Mouse (Mus musculus) lung, postnatal 10 days (tissue): ENCODE results near the gene Zdhhc5.
"Not testable (repeated sequence)": the region's sequence is repeated elsewhere in the genome, so short reads cannot be mapped to it uniquely, and the experiment has no call there.

Experiments used
- DNase-seq: peaks from one replicate; pipeline ENCODE4 v3.0.0; 2021

Gene Zdhhc5

GRCm38 (mm10) chr2:84734351-84734864 is 19.4 kb upstream of the Zdhhc5 start:
- DNase-seq: no peak

- DNase-seq: peak; percentile 73
These were observed 18.8 kb upstream of the Zdhhc5 start, which contains the start of gene Ypel4 for GRCm38 (mm10) chr2:84733579-84734300. Gene Ypel4 (plus strand): TSS chr2:84734058.

- no peak for DNase-seq
These were observed 17.4 kb upstream of the Zdhhc5 start for GRCm38 (mm10) chr2:84732394-84732793.

DNA sequence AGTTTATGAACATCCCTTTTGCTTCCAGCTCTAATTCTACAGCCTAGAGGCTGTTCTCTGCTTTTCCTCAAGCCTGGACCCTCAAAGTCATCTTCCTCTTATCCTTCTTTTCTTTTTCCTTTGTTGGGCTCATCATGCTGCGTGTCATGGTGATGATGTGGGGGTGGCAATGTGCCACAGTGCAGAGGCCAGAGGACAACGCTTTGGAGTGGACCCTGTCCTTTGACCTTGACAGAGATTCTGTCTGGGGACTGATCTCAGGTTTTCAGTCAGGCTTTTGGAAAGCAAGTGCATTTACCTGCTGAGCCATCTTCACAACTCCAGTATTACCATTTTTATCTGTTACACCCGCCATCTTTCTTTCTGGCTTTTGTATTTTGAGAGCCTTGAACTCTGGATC is 16.2 kb upstream of the Zdhhc5 start:
- no peak for DNase-seq

- not testable (repeated sequence) for DNase-seq
These were observed 13.2 kb upstream of the Zdhhc5 start for GRCm38 (mm10) chr2:84728191-84728590.

DNA sequence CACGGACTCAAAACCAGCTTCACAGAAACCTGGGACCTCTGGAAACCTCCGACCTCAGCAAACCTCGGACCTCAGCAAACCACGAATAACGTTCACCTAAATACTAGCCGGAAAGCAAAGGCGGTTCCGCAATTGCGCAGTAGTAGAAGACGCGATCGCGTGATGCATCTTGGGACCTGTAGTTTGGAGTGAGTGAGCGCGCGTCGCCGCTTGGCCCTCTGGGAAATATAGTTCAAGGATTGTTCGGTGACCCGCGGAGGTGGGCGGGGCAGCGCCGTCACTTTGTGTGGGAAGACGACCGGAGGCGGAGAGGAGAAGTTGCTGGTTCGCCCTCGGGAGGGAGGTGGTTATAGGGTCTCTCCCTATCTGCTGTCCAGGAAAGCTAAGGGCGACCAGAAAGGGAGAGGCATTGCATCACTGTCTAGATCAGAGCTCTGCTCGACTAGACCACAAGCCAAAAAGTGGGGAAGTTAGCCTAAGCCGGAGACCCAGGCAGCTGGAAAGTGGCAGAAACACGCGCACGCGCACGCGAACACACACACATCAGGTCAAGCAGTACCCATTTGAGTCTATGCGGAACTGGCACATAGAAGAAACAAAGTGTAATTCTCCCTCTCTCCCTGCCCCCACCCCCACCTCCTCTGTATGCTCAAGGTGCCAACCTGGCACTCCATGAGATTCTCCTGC is 12.3 kb upstream of the Zdhhc5 start, which contains the start of gene Clp1:
TSS of gene Clp1 (minus strand) at position 179 of the 687 bp plus-strand sequence.
- DNase-seq: peak; percentile 98

DNA sequence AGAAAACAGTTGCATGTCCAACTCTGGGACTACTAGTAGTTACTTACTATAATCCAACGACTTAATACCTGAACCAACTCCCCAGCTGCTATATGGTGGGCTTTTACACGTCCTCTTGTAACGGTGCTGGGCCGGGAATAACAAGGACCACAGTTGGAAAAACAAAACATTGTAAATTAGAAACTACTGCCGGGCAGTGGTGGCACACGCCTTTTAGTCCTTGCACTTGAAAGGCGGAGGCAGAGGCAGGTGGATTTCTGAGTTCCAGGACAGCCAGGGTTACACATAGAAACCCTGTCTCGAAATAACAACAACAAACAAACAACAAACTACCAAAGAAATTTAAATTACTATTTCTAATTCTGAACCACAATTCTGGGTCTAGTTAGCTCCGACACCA is 11.7 kb upstream of the Zdhhc5 start:
- DNase-seq: no peak

DNA sequence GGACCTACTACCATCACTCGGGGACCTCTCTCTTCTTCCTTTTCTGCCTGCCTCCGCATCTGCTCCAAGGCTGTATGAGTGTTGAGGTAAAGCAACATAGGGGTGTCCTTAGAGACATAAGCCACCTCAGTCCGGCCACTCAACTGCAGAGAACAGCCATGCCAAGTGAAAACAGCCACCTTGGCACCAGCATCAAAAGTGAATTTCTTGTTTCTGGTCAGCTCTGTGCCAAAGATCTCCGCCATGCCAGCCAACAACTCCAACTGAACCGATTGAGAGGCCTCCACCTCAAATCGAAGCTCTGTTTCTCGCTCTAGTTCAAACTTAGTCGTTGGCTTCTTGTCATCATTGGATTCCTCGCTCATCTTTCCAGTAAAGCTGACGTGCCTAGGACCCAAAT is 10.8 kb upstream of the Zdhhc5 start:
- no peak for DNase-seq

DNA sequence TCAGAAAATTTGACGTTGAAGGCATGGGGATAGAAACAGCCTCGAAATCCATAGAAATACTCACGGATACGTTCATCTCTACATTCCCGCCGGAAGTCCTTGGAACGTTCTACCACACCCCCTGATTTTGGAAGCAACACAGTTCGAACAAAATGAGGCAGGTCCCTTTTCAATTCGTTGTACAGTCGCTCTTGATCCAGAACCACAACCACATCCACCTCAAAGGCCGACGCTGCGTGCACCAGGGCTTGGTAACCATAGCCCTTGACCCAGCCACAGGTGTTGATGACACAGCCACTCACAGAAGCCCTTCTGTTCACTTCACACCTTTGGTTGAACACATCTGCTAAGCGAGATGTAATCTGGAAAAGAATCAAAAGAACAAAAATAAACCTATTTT is 8.9 kb upstream of the Zdhhc5 start:
- DNase-seq: no peak

DNA sequence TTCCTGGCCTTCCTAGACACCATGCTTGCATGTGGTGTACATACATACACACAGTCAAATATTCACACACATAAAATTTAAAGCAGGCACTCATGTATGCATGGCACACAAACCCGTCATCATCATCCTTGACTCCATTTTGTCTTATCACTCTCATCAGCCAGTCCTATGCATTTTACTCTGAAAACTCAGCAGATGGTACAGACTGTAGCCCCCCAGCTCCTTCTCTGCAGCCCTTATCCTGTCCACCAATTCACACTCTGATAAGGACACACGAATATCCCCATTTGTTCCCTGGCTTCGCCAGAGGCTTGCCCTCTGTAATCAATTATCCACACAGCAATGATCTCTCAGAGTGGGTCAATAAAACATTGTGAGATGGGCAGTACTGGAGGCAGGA is 6.2 kb upstream of the Zdhhc5 start:
- no peak for DNase-seq

DNA sequence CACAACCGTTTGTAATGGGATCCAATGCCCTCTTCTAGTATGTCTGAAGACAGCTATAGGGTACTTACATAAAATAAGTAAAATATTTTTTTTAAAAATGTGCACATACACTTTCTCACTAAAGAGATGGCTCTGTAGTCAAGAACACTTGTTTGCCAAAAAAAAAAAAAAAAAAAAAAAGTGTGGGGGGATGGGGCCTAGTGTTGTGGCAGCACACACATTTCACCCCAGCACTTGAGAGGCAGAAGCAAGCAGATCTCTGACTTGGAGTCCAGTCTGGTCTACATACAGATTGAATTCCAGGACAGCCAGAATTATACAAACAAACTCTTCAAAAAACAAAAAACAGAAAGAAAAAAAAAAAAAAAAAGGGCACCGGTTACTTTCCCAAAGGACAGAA is 5.7 kb upstream of the Zdhhc5 start:
- DNase-seq: no peak

- DNase-seq: no peak
These were observed 2.4 kb upstream of the Zdhhc5 start for GRCm38 (mm10) chr2:84717357-84717756.

DNA sequence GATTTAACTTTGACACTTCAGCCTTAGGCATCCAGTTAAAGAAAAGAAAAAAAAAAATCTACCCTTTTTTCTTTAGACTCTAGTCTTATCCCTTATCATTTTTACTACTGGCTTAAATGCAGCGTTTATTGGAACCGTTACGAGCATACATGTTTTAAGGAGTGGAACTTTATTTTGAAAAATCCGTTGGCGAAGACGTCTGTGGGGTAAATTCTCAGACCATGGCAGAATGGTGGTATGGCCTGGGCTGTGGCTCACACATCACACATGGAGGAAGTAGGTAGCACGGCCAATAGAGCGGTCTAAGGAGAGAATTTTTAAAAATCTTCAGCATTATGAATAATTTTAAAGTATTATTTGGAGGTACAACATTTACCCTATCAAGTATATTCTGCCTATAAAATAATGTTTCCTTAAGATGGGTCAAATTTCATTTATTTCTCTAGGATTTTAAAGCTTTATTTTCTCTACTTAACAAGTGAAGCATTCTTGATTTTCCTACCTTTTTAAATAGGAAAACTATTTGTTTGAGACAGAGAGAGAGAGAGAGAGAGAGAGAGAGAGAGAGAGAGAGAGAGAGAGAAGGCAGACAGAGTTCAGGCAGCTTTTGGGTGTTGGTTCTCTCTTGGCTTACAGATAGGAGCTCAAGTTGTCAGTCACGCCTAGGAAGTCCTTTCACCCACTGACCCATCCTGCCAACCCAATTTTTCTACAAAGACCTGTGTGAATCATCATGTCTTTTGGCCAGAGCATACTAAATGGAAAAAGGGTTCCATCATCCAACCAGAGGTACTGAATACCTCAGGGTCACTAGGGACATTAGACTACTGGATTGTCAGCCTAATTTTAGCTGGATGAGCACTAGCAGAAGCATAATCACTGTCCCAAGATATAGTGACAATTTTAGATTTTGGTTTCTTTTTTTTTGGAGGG is 1.7 kb upstream of the Zdhhc5 start:
- no peak for DNase-seq

- peak; percentile 92 for DNase-seq
These were observed 782 bp upstream of the Zdhhc5 start for GRCm38 (mm10) chr2:84715562-84716361.

- no peak for DNase-seq
These were observed 564 bp downstream of the Zdhhc5 start for GRCm38 (mm10) chr2:84714422-84714810.

DNA sequence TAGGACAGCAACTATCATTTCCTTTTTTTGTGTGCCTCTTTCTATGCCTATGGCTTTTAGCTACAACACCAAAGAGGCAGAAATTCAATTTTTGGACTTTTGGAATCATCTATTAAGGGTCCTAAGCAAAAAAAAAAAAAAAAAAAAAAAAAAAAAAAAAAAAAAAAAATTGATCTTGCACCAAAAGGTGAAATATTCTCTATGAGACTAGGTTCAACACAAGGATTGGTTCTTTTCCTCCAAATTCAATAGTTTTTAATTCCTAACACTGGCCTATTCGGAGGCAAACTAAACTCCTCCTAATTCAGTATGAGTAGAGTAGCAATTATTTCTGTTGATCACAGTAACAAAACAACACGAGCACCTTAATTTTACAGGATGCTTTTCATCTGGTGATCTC is 3.1 kb downstream of the Zdhhc5 start:
- DNase-seq: no peak

- DNase-seq: no peak
These were observed 7.5 kb downstream of the Zdhhc5 start for GRCm38 (mm10) chr2:84707523-84707922.

- no peak for DNase-seq
These were observed 9.7 kb downstream of the Zdhhc5 start for GRCm38 (mm10) chr2:84705295-84705694.

- DNase-seq: no peak
These were observed 10.7 kb downstream of the Zdhhc5 start for GRCm38 (mm10) chr2:84704329-84704728.

DNA sequence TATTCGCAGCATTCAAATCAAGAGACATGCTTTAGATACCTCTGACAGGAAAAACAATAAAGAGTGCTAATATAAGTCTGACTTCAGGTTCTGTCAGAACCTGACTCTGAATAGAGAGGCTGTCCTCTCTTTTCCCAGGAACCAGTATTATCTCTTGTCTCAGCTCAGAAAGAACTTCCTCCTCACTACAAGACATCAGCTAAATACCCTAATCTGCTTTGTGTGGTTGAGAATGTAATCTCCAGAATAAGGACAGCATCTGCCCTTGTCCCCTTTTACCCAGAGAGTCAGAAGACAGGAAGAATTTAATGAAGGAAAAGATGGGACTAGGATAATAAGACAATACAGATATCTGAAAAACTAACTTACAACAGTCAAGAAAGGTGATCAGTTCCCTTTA is 11.5 kb downstream of the Zdhhc5 start:
- no peak for DNase-seq

DNA sequence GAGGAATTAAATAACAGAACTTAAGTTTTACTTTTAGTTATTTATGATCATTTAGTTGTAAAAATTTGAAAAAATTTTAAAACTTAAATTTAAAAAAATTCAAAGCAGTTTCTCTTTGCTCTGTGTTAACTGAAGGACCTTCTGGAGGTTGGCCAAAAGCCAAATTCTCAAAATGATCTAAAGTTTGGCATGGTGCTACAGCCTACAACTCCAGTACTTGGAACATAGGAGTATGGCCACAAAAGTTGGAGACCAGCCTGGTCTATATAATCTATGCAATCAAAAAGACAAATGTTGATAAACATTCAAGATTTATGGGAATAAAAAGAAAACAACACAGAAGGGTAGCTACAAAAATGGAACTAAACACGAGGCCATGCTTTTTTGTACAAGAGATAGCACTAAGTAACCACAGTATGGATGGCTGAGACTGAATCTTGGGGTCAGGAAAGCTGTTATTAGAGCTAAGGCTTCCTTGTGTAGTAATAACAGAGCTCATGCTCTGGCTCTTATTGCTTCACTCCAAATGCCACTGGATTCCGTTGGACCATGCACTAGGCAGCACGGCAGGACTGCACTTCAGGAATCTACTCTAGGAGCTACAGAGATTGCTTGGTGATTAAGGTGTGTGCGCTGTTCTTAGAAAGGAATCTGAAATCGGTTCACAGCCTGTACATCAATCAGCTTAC is 19.8 kb downstream of the Zdhhc5 start:
- no peak for DNase-seq

DNA sequence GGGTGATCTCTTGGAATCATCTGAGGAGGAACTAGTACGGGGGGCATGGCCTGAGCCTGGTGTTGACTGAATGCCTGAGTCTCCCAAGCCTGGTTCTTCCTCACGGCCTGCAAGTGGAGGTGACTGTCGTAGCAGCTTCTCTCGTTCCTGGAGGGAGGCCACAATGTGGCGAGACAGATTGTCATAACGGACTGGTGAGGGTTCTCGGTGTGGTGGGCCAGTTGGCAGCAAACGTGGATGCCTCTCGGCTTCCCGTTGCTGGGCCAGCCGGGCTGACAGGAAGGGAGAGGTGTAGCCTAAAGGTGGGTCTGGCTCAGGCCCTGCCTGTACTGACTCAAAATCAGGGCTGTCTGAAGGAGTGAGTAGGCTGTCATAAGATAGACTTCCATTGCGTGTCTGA is 24.9 kb downstream of the Zdhhc5 start:
- DNase-seq: no peak
